Mouse (Mus musculus): Measurements from ENCODE around the gene Ddx43. TPM values are rescaled to one million over a fixed set of nuclear protein-coding genes. Genes with fewer than 3 reads are reported as not detected.

Gene Ddx43
- polyA plus RNA-seq, 1 experiment, result not detected

GRCm38 (mm10) chr9:78385893-78386292 lies 9.7 kb upstream of the Ddx43 start:
- Histone ChIP-seq H3K36me3 (ENCODE audit: control insufficient read depth, insufficient read depth) (no peaks in the 10 kb centered on the region), H3K4me3 (no peak overlapping the region), H3K4me2 (ENCODE audit: low read depth) (no peak overlapping the region), H3ac (ENCODE audit: control insufficient read depth, insufficient read length) (no peak overlapping the region), H3K27me3 (ENCODE audit: control insufficient read depth, insufficient read depth, insufficient read length) (no peaks in the 10 kb centered on the region), H3K79me2 (ENCODE audit: control insufficient read depth, insufficient read depth) (no peaks in the 10 kb centered on the region)
- no peak for TF ChIP-seq POLR2AphosphoS2 (IDR thresholded peaks at IDR 0.05; ENCODE audit: insufficient read length, low read depth)
- no peak for TF ChIP-seq MYOG (IDR thresholded peaks at IDR 0.05; ENCODE audit: control insufficient read depth in 1 of 3, insufficient read depth in 1 of 3, insufficient read length in 2 of 3, low read depth in 2 of 3)
- TF ChIP-seq E2F4 (IDR thresholded peaks at IDR 0.05; ENCODE audit: insufficient read depth), result no peak
- TF ChIP-seq SRF (IDR thresholded peaks at IDR 0.05; ENCODE audit: control insufficient read depth, insufficient read length, low read depth), result no peak
- TF ChIP-seq POLR2A (IDR thresholded peaks at IDR 0.05; ENCODE audit: insufficient read length, low read depth), result no peak
- TF ChIP-seq CEBPB (IDR thresholded peaks at IDR 0.05; ENCODE audit: insufficient read depth, poor library complexity, severe bottlenecking), result no peak
- no peak for TF ChIP-seq TCF3 (IDR thresholded peaks at IDR 0.05; ENCODE audit: insufficient read length, low read depth)
- TF ChIP-seq MYOD1 (IDR thresholded peaks at IDR 0.05; ENCODE audit: control insufficient read depth in 1 of 3, insufficient read length in 2 of 3, low read depth in 2 of 3), result no peak
- no peak for TF ChIP-seq MAX (IDR thresholded peaks at IDR 0.05; ENCODE audit: low read depth)
- no peak for TF ChIP-seq USF1 (IDR thresholded peaks at IDR 0.05; ENCODE audit: low read depth)
- no peak for TF ChIP-seq REST (IDR thresholded peaks at IDR 0.05; ENCODE audit: insufficient read depth, insufficient read length)
- no peak for TF ChIP-seq TCF12 (IDR thresholded peaks at IDR 0.05; ENCODE audit: insufficient read depth, poor library complexity, severe bottlenecking)

DNA sequence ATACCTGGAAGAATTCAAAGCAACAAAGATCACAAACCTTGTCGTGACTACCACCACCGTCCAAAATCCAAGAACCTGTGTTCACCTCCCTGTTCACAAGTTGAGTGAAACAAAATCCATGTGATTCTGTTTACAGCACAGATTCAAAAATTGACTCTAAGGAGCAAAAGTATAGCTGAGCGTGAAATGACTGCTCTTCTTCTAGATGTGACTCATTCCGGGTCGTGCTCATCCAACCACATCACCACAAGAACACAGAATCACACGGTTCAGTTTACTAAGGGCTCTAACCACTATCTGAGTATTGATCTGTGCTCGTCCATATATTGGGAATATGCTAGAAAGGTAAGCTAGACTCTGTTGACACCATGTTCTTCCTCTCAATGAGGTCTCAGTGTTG lies 8.6 kb upstream of the Ddx43 start:
- Histone ChIP-seq H3ac (ENCODE audit: control insufficient read depth, insufficient read length) (no peak overlapping the region), H3K79me2 (ENCODE audit: control insufficient read depth, insufficient read depth) (no peaks in the 10 kb centered on the region), H3K36me3 (ENCODE audit: control insufficient read depth, insufficient read depth) (no peaks in the 10 kb centered on the region), H3K4me3 (no peak overlapping the region), H3K4me2 (ENCODE audit: low read depth) (no peak overlapping the region), H3K27me3 (ENCODE audit: control insufficient read depth, insufficient read depth, insufficient read length) (no peaks in the 10 kb centered on the region)
- TF ChIP-seq TCF12 (IDR thresholded peaks at IDR 0.05; ENCODE audit: insufficient read depth, poor library complexity, severe bottlenecking) (no peak), POLR2A (IDR thresholded peaks at IDR 0.05; ENCODE audit: insufficient read length, low read depth) (no peak), E2F4 (IDR thresholded peaks at IDR 0.05; ENCODE audit: insufficient read depth) (no peak), USF1 (IDR thresholded peaks at IDR 0.05; ENCODE audit: low read depth) (no peak)

- no peak overlapping the region for H3K4me3 ChIP-seq
- H3K36me3 ChIP-seq (ENCODE audit: control insufficient read depth, insufficient read depth), result no peaks in the 10 kb centered on the region
- no peak for TF ChIP-seq MYOG (IDR thresholded peaks at IDR 0.05; ENCODE audit: control insufficient read depth in 1 of 3, insufficient read depth in 1 of 3, insufficient read length in 2 of 3, low read depth in 2 of 3)
- TF ChIP-seq SRF (IDR thresholded peaks at IDR 0.05; ENCODE audit: control insufficient read depth, insufficient read length, low read depth), result no peak
- no peak for TF ChIP-seq MYOD1 (IDR thresholded peaks at IDR 0.05; ENCODE audit: control insufficient read depth in 1 of 3, insufficient read length in 2 of 3, low read depth in 2 of 3)
- no peak for TF ChIP-seq E2F4 (IDR thresholded peaks at IDR 0.05; ENCODE audit: insufficient read depth)
- no peak for TF ChIP-seq USF1 (IDR thresholded peaks at IDR 0.05; ENCODE audit: low read depth)
- TF ChIP-seq POLR2AphosphoS2 (IDR thresholded peaks at IDR 0.05; ENCODE audit: insufficient read length, low read depth), result no peak
- no peak for TF ChIP-seq TCF3 (IDR thresholded peaks at IDR 0.05; ENCODE audit: insufficient read length, low read depth)
- no peak for TF ChIP-seq CEBPB (IDR thresholded peaks at IDR 0.05; ENCODE audit: insufficient read depth, poor library complexity, severe bottlenecking)
- H3K27me3 ChIP-seq (ENCODE audit: control insufficient read depth, insufficient read depth, insufficient read length), result no peaks in the 10 kb centered on the region
- H3K79me2 ChIP-seq (ENCODE audit: control insufficient read depth, insufficient read depth), result no peaks in the 10 kb centered on the region
- no peak overlapping the region for H3K4me2 ChIP-seq (ENCODE audit: low read depth)
- H3ac ChIP-seq (ENCODE audit: control insufficient read depth, insufficient read length), result no peak overlapping the region
These were observed 5.6 kb upstream of the Ddx43 start for GRCm38 (mm10) chr9:78389981-78390380.

DNA sequence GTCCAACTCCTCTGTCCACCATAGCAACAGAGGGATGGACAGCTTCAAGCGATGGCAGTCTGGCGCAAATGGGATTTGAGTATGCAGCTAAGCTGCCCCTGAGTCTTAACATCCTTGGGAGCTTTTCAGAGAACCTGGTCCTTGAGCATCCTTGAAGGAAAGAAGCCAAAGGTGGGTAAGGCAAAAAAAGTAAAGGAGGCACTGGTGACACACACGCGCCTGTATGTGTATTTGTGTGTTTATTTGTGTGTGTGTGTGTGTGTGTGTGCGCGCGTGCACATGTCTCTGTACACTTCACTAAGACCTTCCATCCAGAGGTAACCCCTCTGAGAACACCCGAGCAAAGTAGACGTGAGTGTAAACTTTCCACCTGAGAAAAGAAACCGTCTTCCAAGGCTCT lies 1.8 kb upstream of the Ddx43 start:
- no peak for TF ChIP-seq SRF (IDR thresholded peaks at IDR 0.05; ENCODE audit: control insufficient read depth, insufficient read length, low read depth)
- TF ChIP-seq POLR2A (IDR thresholded peaks at IDR 0.05; ENCODE audit: insufficient read length, low read depth), result no peak
- TF ChIP-seq POLR2AphosphoS2 (IDR thresholded peaks at IDR 0.05; ENCODE audit: insufficient read length, low read depth), result no peak
- no peak for TF ChIP-seq USF1 (IDR thresholded peaks at IDR 0.05; ENCODE audit: low read depth)
- TF ChIP-seq TCF12 (IDR thresholded peaks at IDR 0.05; ENCODE audit: insufficient read depth, poor library complexity, severe bottlenecking), result no peak
- TF ChIP-seq MYOD1 (IDR thresholded peaks at IDR 0.05; ENCODE audit: control insufficient read depth in 1 of 3, insufficient read length in 2 of 3, low read depth in 2 of 3), result no peak
- no peak for TF ChIP-seq REST (IDR thresholded peaks at IDR 0.05; ENCODE audit: insufficient read depth, insufficient read length)
- TF ChIP-seq E2F4 (IDR thresholded peaks at IDR 0.05; ENCODE audit: insufficient read depth), result no peak
- no peak for TF ChIP-seq CEBPB (IDR thresholded peaks at IDR 0.05; ENCODE audit: insufficient read depth, poor library complexity, severe bottlenecking)
- no peak for TF ChIP-seq MYOG (IDR thresholded peaks at IDR 0.05; ENCODE audit: control insufficient read depth in 1 of 3, insufficient read depth in 1 of 3, insufficient read length in 2 of 3, low read depth in 2 of 3)
- no peak for TF ChIP-seq MAX (IDR thresholded peaks at IDR 0.05; ENCODE audit: low read depth)
- TF ChIP-seq TCF3 (IDR thresholded peaks at IDR 0.05; ENCODE audit: insufficient read length, low read depth), result no peak
- H3K36me3 ChIP-seq (ENCODE audit: control insufficient read depth, insufficient read depth), result no peaks in the 10 kb centered on the region
- H3K27me3 ChIP-seq (ENCODE audit: control insufficient read depth, insufficient read depth, insufficient read length), result no peaks in the 10 kb centered on the region
- no peaks in the 10 kb centered on the region for H3K79me2 ChIP-seq (ENCODE audit: control insufficient read depth, insufficient read depth)
- no peak overlapping the region for H3K4me3 ChIP-seq
- H3K4me2 ChIP-seq (ENCODE audit: low read depth), result no peak overlapping the region
- H3ac ChIP-seq (ENCODE audit: control insufficient read depth, insufficient read length), result no peak overlapping the region

DNA sequence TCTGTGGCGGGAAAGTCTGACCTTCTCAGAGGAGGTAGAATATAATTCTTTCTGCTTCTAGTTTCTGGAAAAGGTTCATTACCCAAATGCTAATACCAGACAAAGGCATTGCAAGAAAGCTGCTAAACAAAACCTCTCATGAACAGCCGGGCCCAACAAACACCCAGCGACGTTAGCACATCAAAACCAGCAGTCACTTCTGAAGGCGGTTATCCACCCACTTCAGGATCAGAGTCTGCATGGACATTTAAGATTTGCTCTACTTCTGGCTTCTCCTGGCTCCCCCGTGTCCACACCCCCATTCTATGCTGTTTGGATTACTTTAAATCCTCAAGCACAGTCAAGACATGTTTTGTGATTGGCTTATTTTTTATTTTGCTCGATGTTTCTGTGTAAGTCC lies 975 bp upstream of the Ddx43 start:
- Histone ChIP-seq H3K4me3 (no peak overlapping the region), H3K4me2 (ENCODE audit: low read depth) (no peak overlapping the region), H3ac (ENCODE audit: control insufficient read depth, insufficient read length) (no peak overlapping the region), H3K79me2 (ENCODE audit: control insufficient read depth, insufficient read depth) (no peaks in the 10 kb centered on the region), H3K36me3 (ENCODE audit: control insufficient read depth, insufficient read depth) (no peaks in the 10 kb centered on the region), H3K27me3 (ENCODE audit: control insufficient read depth, insufficient read depth, insufficient read length) (no peaks in the 10 kb centered on the region)
- TF ChIP-seq MAX (IDR thresholded peaks at IDR 0.05; ENCODE audit: low read depth) (no peak), REST (IDR thresholded peaks at IDR 0.05; ENCODE audit: insufficient read depth, insufficient read length) (no peak), TCF12 (IDR thresholded peaks at IDR 0.05; ENCODE audit: insufficient read depth, poor library complexity, severe bottlenecking) (no peak), CEBPB (IDR thresholded peaks at IDR 0.05; ENCODE audit: insufficient read depth, poor library complexity, severe bottlenecking) (no peak), SRF (IDR thresholded peaks at IDR 0.05; ENCODE audit: control insufficient read depth, insufficient read length, low read depth) (no peak), POLR2A (IDR thresholded peaks at IDR 0.05; ENCODE audit: insufficient read length, low read depth) (no peak), MYOG (IDR thresholded peaks at IDR 0.05; ENCODE audit: control insufficient read depth in 1 of 3, insufficient read depth in 1 of 3, insufficient read length in 2 of 3, low read depth in 2 of 3) (no peak), MYOD1 (IDR thresholded peaks at IDR 0.05; ENCODE audit: control insufficient read depth in 1 of 3, insufficient read length in 2 of 3, low read depth in 2 of 3) (no peak), TCF3 (IDR thresholded peaks at IDR 0.05; ENCODE audit: insufficient read length, low read depth) (no peak), USF1 (IDR thresholded peaks at IDR 0.05; ENCODE audit: low read depth) (no peak)

Measured in myocyte (in vitro differentiated cells).